Mouse (Mus musculus) limb, embryonic 10.5 days (tissue): ENCODE results near the gene Tns1. TPM values are rescaled to one million over a fixed set of nuclear protein-coding genes. Genes with fewer than 3 reads are reported as not detected.
"Not testable (repeated sequence)": the region's sequence is repeated elsewhere in the genome, so short reads cannot be mapped to it uniquely, and the experiment has no call there.

Experiments
- DNase-seq: peaks from one replicate; pipeline ENCODE4 v3.0.0-alpha.2; 2017; ENCODE audit warnings: low spot score
- H3K27ac ChIP-seq: fragments of 300-500 bp; sonication (generic); 2 replicates; pipeline ENCODE4 v1.5.1; 2016; ENCODE audit warnings: mild to moderate bottlenecking
- H3K27me3 ChIP-seq: fragments of 300-500 bp; sonication (generic); 2 replicates; pipeline ENCODE4 v1.6.1; 2016; ENCODE audit warnings: low read depth, mild to moderate bottlenecking; ENCODE audit not compliant: poor library complexity, severe bottlenecking
- H3K36me3 ChIP-seq: fragments of 300-500 bp; sonication (generic); 2 replicates; pipeline ENCODE4 v1.6.1; 2016; ENCODE audit warnings: mild to moderate bottlenecking, moderate library complexity
- H3K4me1 ChIP-seq: fragments of 300-500 bp; sonication (generic); 2 replicates; pipeline ENCODE4 v1.6.1; 2016
- H3K4me3 ChIP-seq: fragments of 300-500 bp; sonication (generic); 2 replicates; pipeline ENCODE4 v1.5.1; 2016; ENCODE audit warnings: mild to moderate bottlenecking, moderate library complexity
- H3K9me3 ChIP-seq: fragments of 300-500 bp; sonication (generic); replicated peaks from 2 replicates; pipeline ENCODE4 v1.6.1; 2016; ENCODE audit warnings: mild to moderate bottlenecking
- WGBS: fragments of 180-500 bp; shearing (Covaris S2); methylation state at CpG from one replicate; pipeline ENCODE4 v1.1.7; 2016; 5-methylcytosine and 5-hydroxymethylcytosine counted together
- polyA plus RNA-seq: library from polyadenylated mRNA; unstranded; fragments of >200 nt; fragmentation: Nextera tagmentation; extraction: Ambion mirVana; gene quantifications from 2 replicates; pipeline ENCODE4 v1.2.1, GENCODE M21; 2016

Tns1 gene
- polyA plus RNA-seq, 1 experiment from 2014 or later: 46.7 TPM

GRCm38 (mm10) chr1:73905111-73905810 is 219.0 kb downstream of the Tns1 start:
- H3K4me1 ChIP-seq: peaks cover 35% of the 10 kb centered on the region
- no peaks in the 10 kb centered on the region for H3K9me3 ChIP-seq
- peak; percentile 29 for DNase-seq
- no peaks in the 10 kb centered on the region for H3K27me3 ChIP-seq
- peaks cover 6% of the 10 kb centered on the region; the same call in 1 of the 2 replicates for H3K36me3 ChIP-seq
- WGBS: 50% methylated on average over 10 of the region's 10 CpGs
- H3K4me3 ChIP-seq: no peak overlapping the region
- H3K27ac ChIP-seq: peak overlapping the region; percentile 43; the same call in 1 of the 2 replicates

GRCm38 (mm10) chr1:73904641-73905040 is 219.6 kb downstream of the Tns1 start:
- H3K27ac ChIP-seq: no peak overlapping the region
- H3K27me3 ChIP-seq: no peaks in the 10 kb centered on the region
- no peak overlapping the region for H3K4me3 ChIP-seq
- DNase-seq: peak; percentile 28
- H3K36me3 ChIP-seq: peaks cover 6% of the 10 kb centered on the region; the same call in 1 of the 2 replicates
- peaks cover 35% of the 10 kb centered on the region for H3K4me1 ChIP-seq
- H3K9me3 ChIP-seq: no peaks in the 10 kb centered on the region
- 89% methylated on average over 8 of the region's 8 CpGs for WGBS

DNA sequence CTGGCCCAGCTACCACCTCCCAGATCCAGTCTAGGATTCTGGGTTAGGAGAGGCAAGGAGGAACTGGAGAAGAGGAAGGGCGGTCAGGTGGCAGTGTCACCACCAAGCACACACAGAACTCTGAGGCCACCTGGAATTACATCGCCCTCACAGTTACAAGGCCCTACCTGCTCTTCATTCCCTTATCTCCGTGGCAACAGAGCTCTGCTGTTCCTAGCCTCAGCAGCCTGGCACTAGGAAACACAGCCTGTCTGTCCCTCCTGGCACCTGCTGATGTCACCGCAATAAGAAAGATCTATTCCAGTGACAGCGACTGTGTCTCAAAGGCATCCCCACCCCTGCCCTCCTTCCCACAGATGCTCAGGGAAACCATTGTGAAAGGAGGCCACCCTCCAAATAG is 221.2 kb downstream of the Tns1 start:
- no peak overlapping the region for H3K4me3 ChIP-seq
- peaks cover 6% of the 10 kb centered on the region; the same call in 1 of the 2 replicates for H3K36me3 ChIP-seq
- peak overlapping the region; percentile 71; the same call in 1 of the 2 replicates for H3K27ac ChIP-seq
- WGBS: 84% methylated on average over 5 of the region's 5 CpGs
- no peaks in the 10 kb centered on the region for H3K27me3 ChIP-seq
- H3K9me3 ChIP-seq: no peaks in the 10 kb centered on the region
- DNase-seq: no peak
- H3K4me1 ChIP-seq: peaks cover 32% of the 10 kb centered on the region

- Histone ChIP-seq H3K4me1 (peaks cover 32% of the 10 kb centered on the region), H3K27me3 (no peaks in the 10 kb centered on the region), H3K27ac (peak overlapping the region; percentile 71; the same call in 1 of the 2 replicates), H3K9me3 (no peaks in the 10 kb centered on the region), H3K4me3 (peak overlapping the region; percentile 8; the same call in 1 of the 2 replicates), H3K36me3 (peaks cover 6% of the 10 kb centered on the region; the same call in 1 of the 2 replicates)
- 21% methylated on average over 16 of the region's 16 CpGs for WGBS
- DNase-seq: peak; percentile 88
These were observed 221.9 kb downstream of the Tns1 start for GRCm38 (mm10) chr1:73902171-73902991.

- DNase-seq: peak; percentile 82
- no peaks in the 10 kb centered on the region for H3K36me3 ChIP-seq
- no peak overlapping the region for H3K27ac ChIP-seq
- no peaks in the 10 kb centered on the region for H3K27me3 ChIP-seq
- 6% methylated on average over 3 of the region's 3 CpGs for WGBS
- H3K9me3 ChIP-seq: no peaks in the 10 kb centered on the region
- peaks cover 32% of the 10 kb centered on the region for H3K4me1 ChIP-seq
- H3K4me3 ChIP-seq: no peak overlapping the region
These were observed 222.8 kb downstream of the Tns1 start for GRCm38 (mm10) chr1:73901496-73901899.

DNA sequence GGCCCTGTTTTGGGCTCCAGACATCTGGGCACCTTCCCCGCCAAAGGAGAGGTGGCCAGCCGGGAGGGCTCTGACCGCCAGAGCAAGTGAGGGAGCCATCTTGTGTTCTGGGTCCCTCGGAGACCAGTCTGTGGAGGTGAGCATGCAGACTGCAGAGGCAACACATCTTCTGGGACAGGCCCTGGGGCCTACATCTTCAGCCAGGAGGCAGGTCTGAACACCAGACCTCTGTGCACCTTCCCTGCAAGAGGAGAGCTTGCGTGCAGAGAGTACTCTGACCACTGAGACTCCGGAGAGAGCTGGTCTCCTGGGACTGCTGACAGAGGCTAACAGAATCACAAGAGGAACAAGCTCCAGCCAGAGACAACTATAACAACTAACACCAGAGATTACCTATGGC is 228.8 kb downstream of the Tns1 start:
- WGBS: 91% methylated on average over 6 of the region's 6 CpGs
- not testable (repeated sequence) for H3K27ac ChIP-seq, DNase-seq, H3K4me3 ChIP-seq, H3K9me3 ChIP-seq, H3K27me3 ChIP-seq, H3K4me1 ChIP-seq, H3K36me3 ChIP-seq

DNA sequence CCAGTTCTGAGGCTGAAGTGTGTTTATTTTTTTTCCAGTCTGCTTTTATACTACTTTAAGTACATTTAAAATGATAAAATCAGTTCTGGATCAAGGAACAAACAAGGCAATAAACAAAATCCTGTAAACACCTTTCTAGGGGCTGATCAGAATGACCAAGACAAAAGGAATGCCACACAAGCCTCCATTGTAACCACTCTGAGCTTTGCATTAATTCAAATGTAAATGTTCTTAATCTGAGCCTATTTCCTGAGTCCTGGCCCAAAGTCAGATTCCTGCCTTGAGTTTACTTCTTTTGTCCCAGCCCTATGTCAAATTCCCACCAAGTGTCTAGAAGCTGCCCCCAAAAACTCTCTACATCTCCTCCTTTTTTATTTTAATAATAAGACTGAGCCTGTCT is 243.5 kb downstream of the Tns1 start:
- Histone ChIP-seq H3K36me3 (no peaks in the 10 kb centered on the region), H3K27me3 (no peaks in the 10 kb centered on the region), H3K9me3 (no peaks in the 10 kb centered on the region), H3K4me1 (no peaks in the 10 kb centered on the region), H3K4me3 (no peak overlapping the region), H3K27ac (no peak overlapping the region)
- no peak for DNase-seq

DNA sequence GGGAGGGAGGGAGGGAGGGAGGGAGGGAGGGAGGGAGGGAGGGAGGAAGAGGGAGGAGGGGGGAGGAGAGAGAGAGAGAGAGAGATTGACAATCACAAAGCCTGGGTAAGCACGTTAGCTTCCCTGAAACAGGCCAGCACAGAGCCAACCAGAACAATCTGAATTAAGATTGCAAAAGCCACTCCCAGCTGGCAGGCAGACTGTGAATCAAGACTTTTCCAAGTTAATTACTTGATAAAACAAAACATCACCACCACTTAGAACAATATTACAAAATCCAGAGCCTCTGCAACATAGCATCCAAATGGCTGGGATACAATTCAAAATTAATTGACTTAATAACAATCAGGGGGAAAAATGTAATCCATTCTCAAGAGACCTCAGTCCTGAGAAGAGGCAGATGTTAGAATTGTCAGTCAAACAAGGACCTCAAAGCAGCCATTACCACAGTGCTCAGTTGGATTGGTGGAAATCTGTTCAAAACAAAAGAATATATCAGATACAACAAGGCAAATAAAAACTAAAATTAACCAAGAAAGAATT is 248.5 kb downstream of the Tns1 start:
- Histone ChIP-seq H3K27ac (no peak overlapping the region), H3K4me3 (no peak overlapping the region), H3K27me3 (no peaks in the 10 kb centered on the region), H3K4me1 (no peaks in the 10 kb centered on the region), H3K9me3 (no peaks in the 10 kb centered on the region), H3K36me3 (no peaks in the 10 kb centered on the region)
- 36% methylated on average over 1 of the region's 1 CpGs for WGBS
- no peak for DNase-seq

- Histone ChIP-seq H3K36me3 (no peaks in the 10 kb centered on the region), H3K4me3 (no peak overlapping the region), H3K27me3 (no peaks in the 10 kb centered on the region), H3K4me1 (peaks cover 21% of the 10 kb centered on the region), H3K27ac (no peak overlapping the region; the same call in 1 of the 2 replicates), H3K9me3 (no peaks in the 10 kb centered on the region)
- DNase-seq: no peak
- 81% methylated on average over 3 of the region's 3 CpGs for WGBS
These were observed 259.9 kb downstream of the Tns1 start for GRCm38 (mm10) chr1:73864314-73864713.

DNA sequence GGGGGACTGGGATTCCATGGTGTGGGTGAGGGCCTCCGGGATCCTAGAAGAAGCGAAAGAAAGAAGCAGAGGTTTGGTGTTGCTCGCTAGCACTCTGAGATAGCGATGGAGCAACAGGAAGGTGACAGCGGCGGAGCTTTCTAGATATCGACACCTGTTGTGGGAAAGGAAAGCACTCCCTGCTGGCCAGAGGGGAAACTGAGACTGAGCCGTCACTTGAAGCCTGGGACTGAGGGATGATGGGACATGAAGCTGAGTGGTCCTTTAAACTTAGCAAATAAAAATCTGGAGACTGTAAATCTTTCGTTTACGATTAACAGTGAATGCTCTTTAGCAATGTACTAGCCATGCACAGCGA is 261.2 kb downstream of the Tns1 start:
- H3K36me3 ChIP-seq: no peaks in the 10 kb centered on the region
- peak overlapping the region; percentile 30 for H3K4me3 ChIP-seq
- no peak for DNase-seq
- peak overlapping the region; percentile 84 for H3K27ac ChIP-seq
- no peaks in the 10 kb centered on the region for H3K9me3 ChIP-seq
- 37% methylated on average over 11 of the region's 11 CpGs for WGBS
- H3K4me1 ChIP-seq: peaks cover 21% of the 10 kb centered on the region
- no peaks in the 10 kb centered on the region for H3K27me3 ChIP-seq

DNA sequence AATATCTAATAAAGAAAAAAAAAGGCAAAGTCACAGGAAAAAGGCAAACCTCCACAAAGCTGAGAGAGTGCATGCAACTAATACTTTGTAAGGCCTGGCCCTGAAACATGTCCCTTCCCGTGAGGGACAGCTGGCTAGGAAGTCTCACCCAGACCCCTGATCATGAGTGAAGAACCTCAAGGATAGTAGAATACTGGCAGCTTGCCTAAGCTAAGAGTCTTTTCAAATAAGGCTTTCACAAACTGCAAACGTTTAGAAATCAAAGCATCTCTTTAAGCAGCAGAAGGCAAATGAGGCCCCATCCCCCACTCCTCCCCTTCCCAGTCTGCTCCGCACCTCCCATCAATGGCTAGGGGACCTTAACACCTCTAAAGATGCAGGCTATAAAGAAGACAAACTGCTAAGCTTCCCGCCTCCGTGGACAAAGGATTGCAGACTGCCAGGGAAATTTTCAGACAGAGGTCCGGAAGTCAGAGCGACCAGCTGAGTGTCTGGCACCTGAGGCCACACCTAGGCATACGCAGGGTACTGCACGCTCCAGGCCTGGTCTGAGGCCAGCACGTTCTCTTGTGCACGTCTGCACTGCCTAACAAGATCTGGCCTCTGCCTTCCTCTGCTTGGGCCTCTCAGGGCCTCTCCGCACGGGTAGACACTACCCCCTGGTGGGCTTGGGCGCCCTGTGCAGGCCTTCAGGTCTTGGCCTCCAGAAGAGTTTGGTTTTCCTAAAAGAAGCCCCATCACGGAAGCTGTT is 261.8 kb downstream of the Tns1 start:
- no peaks in the 10 kb centered on the region for H3K27me3 ChIP-seq
- H3K4me1 ChIP-seq: peaks cover 21% of the 10 kb centered on the region
- H3K4me3 ChIP-seq: peak overlapping the region; percentile 30
- peak overlapping the region; percentile 84 for H3K27ac ChIP-seq
- no peaks in the 10 kb centered on the region for H3K36me3 ChIP-seq
- no peaks in the 10 kb centered on the region for H3K9me3 ChIP-seq
- 6% methylated on average over 15 of the region's 15 CpGs for WGBS
- peak; percentile 90 for DNase-seq

DNA sequence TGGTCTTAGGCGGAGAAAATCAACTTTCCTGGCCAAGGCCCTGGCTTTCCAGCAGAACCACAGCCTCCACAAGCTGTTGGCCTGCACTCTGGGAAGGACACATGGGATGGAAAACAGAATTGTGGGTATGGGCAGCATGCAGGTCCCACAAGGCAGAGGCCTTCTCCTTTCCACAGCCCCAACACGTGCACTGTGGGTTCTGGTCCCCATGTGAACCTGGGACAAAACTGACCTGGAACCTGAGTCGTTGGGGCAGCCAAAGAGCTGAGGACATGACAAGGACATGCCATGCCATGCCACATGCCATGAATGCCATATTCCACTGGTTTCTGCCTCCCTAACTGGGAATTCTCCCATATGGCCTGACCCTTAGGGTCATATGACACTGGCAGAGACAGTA is 263.8 kb downstream of the Tns1 start:
- Histone ChIP-seq H3K27me3 (no peaks in the 10 kb centered on the region), H3K27ac (peak overlapping the region; percentile 37), H3K4me3 (no peak overlapping the region), H3K4me1 (peaks cover 21% of the 10 kb centered on the region), H3K36me3 (no peaks in the 10 kb centered on the region), H3K9me3 (no peaks in the 10 kb centered on the region)
- DNase-seq: no peak
- WGBS: 74% methylated on average over 3 of the region's 3 CpGs
